ENCODE assay signal across 23 mouse cellular contexts in the genomic region with DNA sequence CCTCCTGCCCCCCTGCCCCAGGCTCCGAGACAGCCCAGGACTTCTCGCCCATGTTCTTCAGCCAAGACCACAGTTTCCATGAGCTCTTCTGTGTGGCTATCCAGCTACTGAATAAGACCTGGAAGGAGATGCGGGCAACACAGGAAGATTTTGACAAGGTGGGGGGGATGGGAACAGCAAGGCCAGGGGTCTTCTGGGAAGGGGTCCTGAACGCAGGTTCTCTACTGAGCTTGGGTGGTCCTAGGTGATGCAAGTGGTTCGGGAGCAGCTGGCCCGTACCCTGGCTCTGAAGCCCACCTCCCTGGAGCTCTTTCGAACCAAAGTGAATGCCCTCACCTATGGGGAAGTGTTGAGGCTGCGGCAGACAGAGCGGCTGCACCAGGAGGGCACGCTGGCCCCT. TPM values are rescaled to one million over a fixed set of nuclear protein-coding genes. Genes with fewer than 3 reads are reported as not detected.
A peak's percentile ranks its signal among the peaks of the same experiment; 100 is the strongest.
DNase-seq lines count a peak whose midpoint lies in the region; ATAC-seq lines count a peak whose summit lies in the region.
"Had no signal": no experiment of that assay in that cellular context is flagged by ENCODE, and none has a peak within 500 bp of the region (broad histone marks: within the 10 kb centered on the region; RNA-seq: fewer than 3 reads in every experiment).

No protein-coding gene starts in this region.

- no peak overlapping the region for H3K27ac ChIP-seq in neural tube, embryonic 11.5 days (ENCODE audit: low read depth, low read length)
- H3K27ac ChIP-seq: embryonic facial prominence, embryonic 10.5 days; embryonic facial prominence, embryonic 12.5 days; forebrain, embryonic 13.5 days; forebrain, embryonic 15.5 days had no signal

- no peak overlapping the region for H3K4me3 ChIP-seq in neural tube, embryonic 11.5 days (ENCODE audit: low read depth, low read length)
- H3K4me3 ChIP-seq: embryonic facial prominence, embryonic 10.5 days; embryonic facial prominence, embryonic 12.5 days; forebrain, embryonic 13.5 days; forebrain, embryonic 15.5 days had no signal

- WGBS in neural tube, embryonic 11.5 days: 90% methylated on average over 10 of the region's 10 CpGs

- no peak for ATAC-seq in cerebellum, adult (ENCODE audit: insufficient number of reproducible peaks, low FRiP score, low TSS enrichment)
- ATAC-seq in neural tube, embryonic 11.5 days (ENCODE audit: insufficient read depth, low FRiP score, low TSS enrichment): no peak
- ATAC-seq: activated CD4-positive, CD25-positive, alpha-beta regulatory T cell, adult 4 months; CD4-positive, CD25-positive, alpha-beta regulatory T cell, adult 4 months; forebrain, embryonic 13.5 days; forebrain, embryonic 15.5 days; forebrain, postnatal 0 days; Patski had no signal

- peak; percentile 69 for DNase-seq in cerebellum, adult 11-12 months
- no peak for DNase-seq in cerebellum, postnatal 4 days (ENCODE audit: low spot score in 2 of 2)
- DNase-seq in cerebellum, adult 8-10 months: peak; percentile 36
- DNase-seq in cerebellum, adult 9-11 months: peak; percentile 70
- DNase-seq in cerebellum, postnatal 10 days: no peak
- DNase-seq in neural tube, embryonic 11.5 days (ENCODE audit: low spot score): peak; percentile 8
- DNase-seq in neural tube, embryonic 10.5 days (ENCODE audit: extremely low spot score, low spot score): no peak
- DNase-seq: adrenal gland, adult 8-10 months; adrenal gland, postnatal 14 days; adrenal gland, postnatal 36 days; B cell, adult 2 months; cerebellum, postnatal 36 days; forebrain, postnatal 0 days had no signal

- H3K4me2 ChIP-seq in neural tube, embryonic 11.5 days (ENCODE audit: low read depth): no peak overlapping the region
- H3K4me2 ChIP-seq: embryonic facial prominence, embryonic 12.5 days; forebrain, embryonic 13.5 days; forebrain, embryonic 15.5 days had no signal

- H3K4me1 ChIP-seq in neural tube, embryonic 11.5 days (ENCODE audit: control insufficient read depth, insufficient read depth, low read length): peaks cover 8% of the 10 kb centered on the region; the same call in 1 of the 2 replicates

- no peaks in the 10 kb centered on the region for H3K27me3 ChIP-seq in neural tube, embryonic 11.5 days (ENCODE audit: control insufficient read depth, insufficient read depth, low read length)
- H3K27me3 ChIP-seq: CH12.LX; embryonic facial prominence, embryonic 12.5 days; forebrain, embryonic 13.5 days; forebrain, embryonic 15.5 days; Patski had no signal

- H3K36me3 ChIP-seq in neural tube, embryonic 11.5 days (ENCODE audit: control insufficient read depth, insufficient read depth, low read length): peaks cover 9% of the 10 kb centered on the region

- no peak overlapping the region for H3K9ac ChIP-seq in neural tube, embryonic 11.5 days (ENCODE audit: low read length)
- H3K9ac ChIP-seq: embryonic facial prominence, embryonic 12.5 days; forebrain, embryonic 13.5 days; forebrain, embryonic 15.5 days; forebrain, postnatal 0 days had no signal

- H3K9me3 ChIP-seq in neural tube, embryonic 11.5 days (ENCODE audit: control insufficient read depth, low read length): no peaks in the 10 kb centered on the region
- H3K9me3 ChIP-seq: embryonic facial prominence, embryonic 10.5 days; embryonic facial prominence, embryonic 12.5 days; forebrain, embryonic 13.5 days; forebrain, embryonic 15.5 days; G1E had no signal

RNA-seq across cellular contexts. Expression of a gene that starts 3.0 kb away (rescaled TPM):
- 1.0 and 1.9 TPM in 2 replicates for polyA plus RNA-seq in neural tube, embryonic 11.5 days (2014; fragmentation: Nextera tagmentation; extraction: Ambion mirVana)

RNA-seq across cellular contexts. Expression of a gene that starts 11.0 kb away (rescaled TPM):
- 103 and 107 TPM in 2 replicates for polyA plus RNA-seq in neural tube, embryonic 11.5 days (2014; fragmentation: Nextera tagmentation; extraction: Ambion mirVana)

RNA-seq across cellular contexts. Expression of a gene that starts 12.5 kb away (rescaled TPM):
- polyA plus RNA-seq in neural tube, embryonic 11.5 days (2014; fragmentation: Nextera tagmentation; extraction: Ambion mirVana): 12.1 and 13.9 TPM in 2 replicates

RNA-seq across cellular contexts. Expression of a gene that starts 17.6 kb away (rescaled TPM):
- polyA plus RNA-seq in neural tube, embryonic 11.5 days (2014; fragmentation: Nextera tagmentation; extraction: Ambion mirVana): 1.3 and 1.4 TPM in 2 replicates

RNA-seq across cellular contexts. Expression of a gene that starts 17.7 kb away (rescaled TPM):
- 111 TPM in 2 replicates for polyA plus RNA-seq in neural tube, embryonic 11.5 days (2014; fragmentation: Nextera tagmentation; extraction: Ambion mirVana)

Comparison
In these comparisons a context has a peak if more than half of its experiments do, and no peak if none do; other contexts are left out.
1. DNase-seq: peak in cerebellum, adult 11-12 months (single experiment), cerebellum, adult 8-10 months (single experiment), cerebellum, adult 9-11 months (single experiment) and neural tube, embryonic 11.5 days (single experiment); none in cerebellum, postnatal 4 days (0 of 2), cerebellum, postnatal 10 days (0 of 2) and neural tube, embryonic 10.5 days (single experiment).